Comparison of ENCODE assay signal across 8 mouse cellular contexts in genomic region chr17:47687409-47688343, GRCm38 (mm10). TPM values are rescaled to one million over a fixed set of nuclear protein-coding genes. Genes with fewer than 3 reads are reported as not detected.
DNase-seq lines count a peak whose midpoint lies in the region; ATAC-seq lines count a peak whose summit lies in the region.

No protein-coding gene starts in this region.

- peak overlapping the region; percentile 73 for H3K4me3 ChIP-seq in hindbrain, embryonic 12.5 days

- peak; percentile 99 for DNase-seq in NIH3T3 (ENCODE audit: low read depth)
- DNase-seq in cerebellum, postnatal 10 days, result peak; percentile 97 to 98
- peak; percentile 95 to 96 for DNase-seq in frontal cortex, postnatal 10 days (ENCODE audit: low spot score in 2 of 2)
- DNase-seq in layer of hippocampus, postnatal 14 days (ENCODE audit: low spot score in 2 of 2), result peak; percentile 91 to 97
- peak; percentile 96 for DNase-seq in lung, postnatal 14 days
- peak; percentile 94 for DNase-seq in retina, adult 2 months (ENCODE audit: low read depth, low spot score)
- peak; percentile 90 to 94 for DNase-seq in thymus, postnatal 36 days

- ATAC-seq in hindbrain, embryonic 12.5 days (ENCODE audit: low FRiP score), result peak; percentile 91

- H3K9ac ChIP-seq in hindbrain, embryonic 12.5 days, result peak overlapping the region; percentile 88

- peaks cover 36% of the 10 kb centered on the region for H3K36me3 ChIP-seq in hindbrain, embryonic 12.5 days

- H3K27me3 ChIP-seq in hindbrain, embryonic 12.5 days, result 0 out of 2 replicates have a peak, but pooled peaks cover 4% of the 10 kb centered on the region

- 1% methylated on average over 70 of the region's 70 CpGs for WGBS in hindbrain, embryonic 12.5 days

- peak overlapping the region; percentile 87 for H3K27ac ChIP-seq in hindbrain, embryonic 12.5 days

- no peaks in the 10 kb centered on the region for H3K9me3 ChIP-seq in hindbrain, embryonic 12.5 days (replicated peaks)

- H3K4me1 ChIP-seq in hindbrain, embryonic 12.5 days, result peaks cover 18% of the 10 kb centered on the region

- H3K4me2 ChIP-seq in hindbrain, embryonic 12.5 days (replicated peaks), result peak overlapping the region; percentile 96

RNA-seq across cellular contexts. Expression of gene Tomm6, which starts 0.5 kb away (rescaled TPM):
- 320 and 339 TPM in 2 replicates for polyA plus RNA-seq in hindbrain, embryonic 12.5 days (2016; fragmentation: Nextera tagmentation; extraction: Ambion mirVana)
- total RNA-seq in layer of hippocampus, postnatal 14 days (2021), result 100 to 1,000 TPM; 225 to 243 TPM

RNA-seq across cellular contexts. Expression of gene Frs3, which starts 1.2 kb away (rescaled TPM):
- polyA plus RNA-seq in hindbrain, embryonic 12.5 days (2016; fragmentation: Nextera tagmentation; extraction: Ambion mirVana), result 18.7 and 18.9 TPM in 2 replicates
- total RNA-seq in layer of hippocampus, postnatal 14 days (2021), result 10 to 100 TPM; 22.2 to 27.6 TPM

RNA-seq across cellular contexts. Expression of gene Gm21981, which starts 6.6 kb away (rescaled TPM):
- polyA plus RNA-seq in hindbrain, embryonic 12.5 days (2016; fragmentation: Nextera tagmentation; extraction: Ambion mirVana), result 0.23 and 0.27 TPM in 2 replicates
- 1 to 10 TPM; 2.4 to 2.7 TPM for total RNA-seq in layer of hippocampus, postnatal 14 days (2021)

RNA-seq across cellular contexts. Expression of gene Prickle4, which starts 6.9 kb away (rescaled TPM):
- polyA plus RNA-seq in hindbrain, embryonic 12.5 days (2016; fragmentation: Nextera tagmentation; extraction: Ambion mirVana), result 0.63 and 1.2 TPM in 2 replicates
- 1 to 10 TPM; 7.3 to 7.5 TPM for total RNA-seq in layer of hippocampus, postnatal 14 days (2021)

RNA-seq across cellular contexts. Expression of gene Pgc, which starts 39.0 kb away (rescaled TPM):
- polyA plus RNA-seq in hindbrain, embryonic 12.5 days (2016; fragmentation: Nextera tagmentation; extraction: Ambion mirVana), result not detected in 2 replicates
- not detected for total RNA-seq in layer of hippocampus, postnatal 14 days (2021)

Comparison
In these comparisons a context has a peak if more than half of its experiments do, and no peak if none do; other contexts are left out.
1. Peak in every context shown above with its lines: DNase-seq, ATAC-seq, H3K4me3 ChIP-seq and H3K27ac ChIP-seq.